Mouse (Mus musculus) lung, postnatal 0 days (tissue): ENCODE results near the gene Kcnj5. TPM values are rescaled to one million over a fixed set of nuclear protein-coding genes. Genes with fewer than 3 reads are reported as not detected.

Experiments used
- ATAC-seq: fragments of 200-750 bp; cut with Nextera tagmentation; 2 replicates; pipeline ENCODE4 v1.8.0; 2017; ENCODE audit warnings: moderate library complexity
- DNase-seq: peaks from one replicate; pipeline ENCODE4 v3.0.0-alpha.2; 2016; ENCODE audit warnings: low spot score
- H3K27ac ChIP-seq: fragments of 300-500 bp; sonication (generic); 2 replicates; pipeline ENCODE4 v1.5.1; 2014; ENCODE audit warnings: antibody characterized with exemption, mild to moderate bottlenecking, low read length, mixed read lengths
- H3K27me3 ChIP-seq: fragments of 300-500 bp; sonication (generic); replicated peaks from 2 replicates; pipeline ENCODE4 v1.6.1; 2014; ENCODE audit warnings: low read length, mixed read lengths; ENCODE audit not compliant: insufficient read depth
- H3K36me3 ChIP-seq: fragments of 300-500 bp; sonication (generic); 2 replicates; pipeline ENCODE4 v1.6.1; 2014; ENCODE audit warnings: low read length, mixed read lengths; ENCODE audit not compliant: insufficient read depth
- H3K4me1 ChIP-seq: fragments of 300-500 bp; sonication (generic); 2 replicates; pipeline ENCODE4 v1.6.1; 2014; ENCODE audit warnings: antibody characterized with exemption, low read depth, low read length, mixed read lengths; ENCODE audit not compliant: insufficient read depth
- H3K4me2 ChIP-seq: fragments of 300-500 bp; sonication (generic); replicated peaks from 2 replicates; pipeline ENCODE4 v1.6.1; 2014; ENCODE audit warnings: low read depth, mild to moderate bottlenecking, low read length, moderate library complexity, mixed read lengths
- H3K4me3 ChIP-seq: fragments of 300-500 bp; sonication (generic); 2 replicates; pipeline ENCODE4 v1.5.1; 2014; ENCODE audit warnings: low read depth, low read length
- H3K9ac ChIP-seq: fragments of 300-500 bp; sonication (generic); replicated peaks from 2 replicates; pipeline ENCODE4 v1.6.1; 2014; ENCODE audit warnings: low read depth, mild to moderate bottlenecking
- H3K9me3 ChIP-seq: fragments of 300-500 bp; sonication (generic); 2 replicates; pipeline ENCODE4 v1.6.1; 2016; ENCODE audit warnings: low read length, mixed read lengths
- CTCF ChIP-seq: IDR thresholded peaks from 2 replicates; pipeline ENCODE4 v1.5.1; 2016; ENCODE audit warnings: antibody characterized with exemption, mild to moderate bottlenecking
- EP300 ChIP-seq: IDR thresholded peaks from 2 replicates; pipeline ENCODE4 v1.6.1; 2016; ENCODE audit warnings: antibody characterized with exemption, mild to moderate bottlenecking, control low read depth
- WGBS: fragments of 180-500 bp; shearing (Covaris S2); extraction: QIAGEN DNeasy Blood & Tissue Kit; methylation state at CpG from one replicate; pipeline ENCODE4 v1.1.7; 2014; 5-methylcytosine and 5-hydroxymethylcytosine counted together
- polyA plus RNA-seq: library from polyadenylated mRNA; unstranded; fragments of >200 nt; fragmentation: Nextera tagmentation; extraction: Ambion mirVana; gene quantifications from 2 replicates; pipeline ENCODE4 v1.2.1, GENCODE M21; 2015

Kcnj5 gene
- polyA plus RNA-seq, 1 experiment from 2014 or later: 0.63 TPM

DNA sequence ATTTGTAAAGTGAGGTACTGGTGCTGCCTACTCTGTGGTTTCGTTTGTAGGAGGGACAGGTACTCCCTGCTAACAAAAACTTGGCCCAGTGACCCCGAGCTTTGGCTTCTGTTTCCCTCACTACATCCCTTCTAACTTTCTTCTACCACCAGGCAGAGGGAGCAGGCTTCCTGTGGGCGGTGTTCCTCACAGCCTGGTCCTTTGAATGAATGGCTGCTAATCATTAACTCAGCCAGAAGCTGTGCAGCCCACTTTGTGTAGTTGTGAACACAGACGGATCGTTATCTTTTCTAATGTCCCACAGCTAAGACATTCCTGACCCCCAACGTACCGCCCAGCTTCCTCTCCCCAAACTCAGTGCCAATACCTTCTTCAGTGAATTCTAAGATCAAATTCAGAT, 52.5 kb downstream of the Kcnj5 start:
- Histone ChIP-seq H3K9ac (no peak overlapping the region), H3K27ac (no peak overlapping the region), H3K27me3 (no peaks in the 10 kb centered on the region), H3K4me3 (no peak overlapping the region), H3K36me3 (no peaks in the 10 kb centered on the region), H3K4me2 (no peak overlapping the region), H3K9me3 (no peaks in the 10 kb centered on the region), H3K4me1 (no peaks in the 10 kb centered on the region)
- TF ChIP-seq CTCF: no peak
- TF ChIP-seq EP300: no peak
- ATAC-seq (no peak), DNase-seq (no peak)
- WGBS: 24% methylated on average over 7 of the region's 7 CpGs

GRCm38 (mm10) chr9:32283591-32283990, 60.6 kb downstream of the Kcnj5 start:
- TF ChIP-seq EP300 (no peak), CTCF (no peak)
- WGBS: 80% methylated on average over 5 of the region's 5 CpGs
- no peak for DNase-seq

GRCm38 (mm10) chr9:32280456-32280855, 63.7 kb downstream of the Kcnj5 start:
- DNase-seq (no peak), ATAC-seq (no peak)
- 59% methylated on average over 5 of the region's 5 CpGs for WGBS
- Histone ChIP-seq H3K27me3 (no peaks in the 10 kb centered on the region), H3K9me3 (no peaks in the 10 kb centered on the region), H3K4me3 (no peak overlapping the region), H3K36me3 (no peaks in the 10 kb centered on the region), H3K4me2 (no peak overlapping the region), H3K4me1 (no peaks in the 10 kb centered on the region), H3K9ac (no peak overlapping the region), H3K27ac (no peak overlapping the region)
- no peak for TF ChIP-seq EP300
- no peak for TF ChIP-seq CTCF

More at GRCm38 (mm10) chr9:32283591-32283990, 60.6 kb downstream of the Kcnj5 start:
- Histone ChIP-seq H3K36me3 (no peaks in the 10 kb centered on the region), H3K4me2 (no peak overlapping the region), H3K27ac (no peak overlapping the region), H3K27me3 (no peaks in the 10 kb centered on the region), H3K4me1 (no peaks in the 10 kb centered on the region), H3K9me3 (no peaks in the 10 kb centered on the region), H3K4me3 (no peak overlapping the region), H3K9ac (no peak overlapping the region)
- no peak for ATAC-seq

DNA sequence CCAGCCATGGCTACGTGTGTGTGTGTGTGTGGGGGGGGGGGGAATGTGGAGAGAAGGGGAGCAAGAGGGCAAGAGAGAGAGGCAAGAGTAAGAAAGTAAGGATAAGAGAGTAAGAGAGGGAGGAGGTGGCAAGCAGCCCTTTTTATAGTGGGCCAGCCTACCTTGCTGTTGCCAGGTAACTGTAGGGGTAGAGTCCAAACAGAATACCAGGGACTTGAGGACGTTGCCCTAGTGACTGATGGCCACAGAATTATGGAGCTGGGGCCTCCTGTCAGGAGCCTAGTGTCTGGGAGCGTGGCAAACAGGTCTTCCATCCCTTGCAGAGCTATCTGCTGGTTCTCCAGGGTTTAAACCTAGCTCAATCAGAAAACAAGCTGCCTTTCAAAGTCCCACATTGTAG, 64.4 kb downstream of the Kcnj5 start:
- TF ChIP-seq EP300 (no peak), CTCF (no peak)
- Histone ChIP-seq H3K27ac (no peak overlapping the region), H3K4me3 (no peak overlapping the region), H3K4me2 (no peak overlapping the region), H3K36me3 (no peaks in the 10 kb centered on the region), H3K27me3 (no peaks in the 10 kb centered on the region), H3K4me1 (no peaks in the 10 kb centered on the region), H3K9ac (no peak overlapping the region), H3K9me3 (no peaks in the 10 kb centered on the region)
- DNase-seq: no peak
- ATAC-seq: no peak
- WGBS: 63% methylated on average over 3 of the region's 3 CpGs

DNA sequence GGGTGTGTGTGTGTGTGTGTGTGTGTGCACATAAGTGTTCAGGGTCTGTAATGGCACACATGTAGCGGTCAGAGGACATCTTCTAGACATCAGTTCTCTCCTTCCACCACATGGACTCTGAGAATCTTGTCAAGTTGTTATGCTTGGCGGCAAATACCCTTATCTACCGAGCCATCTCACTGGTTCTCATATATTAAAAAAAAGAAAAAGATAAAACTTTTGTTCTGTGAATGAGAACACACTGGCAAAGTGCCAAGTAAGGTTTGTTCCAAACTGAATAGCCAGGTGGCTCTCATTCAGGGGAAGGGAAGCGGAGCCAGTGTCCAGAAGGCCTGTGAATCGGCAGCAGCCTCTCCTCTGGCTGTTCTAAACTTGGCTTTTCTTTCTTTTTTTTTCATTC, 66.1 kb downstream of the Kcnj5 start:
- Histone ChIP-seq H3K27me3 (no peaks in the 10 kb centered on the region), H3K36me3 (no peaks in the 10 kb centered on the region), H3K4me1 (no peaks in the 10 kb centered on the region), H3K4me3 (no peak overlapping the region), H3K27ac (no peak overlapping the region), H3K9me3 (no peaks in the 10 kb centered on the region), H3K4me2 (no peak overlapping the region), H3K9ac (no peak overlapping the region)
- DNase-seq (no peak), ATAC-seq (no peak)
- no peak for TF ChIP-seq CTCF
- no peak for TF ChIP-seq EP300
- 74% methylated on average over 5 of the region's 5 CpGs for WGBS

- ATAC-seq: peak; percentile 68
- Histone ChIP-seq H3K9me3 (no peaks in the 10 kb centered on the region), H3K36me3 (no peaks in the 10 kb centered on the region), H3K4me3 (no peak overlapping the region), H3K27ac (no peak overlapping the region), H3K27me3 (no peaks in the 10 kb centered on the region), H3K4me2 (no peak overlapping the region), H3K9ac (no peak overlapping the region), H3K4me1 (no peaks in the 10 kb centered on the region)
- WGBS: 12% methylated on average over 5 of the region's 5 CpGs
- TF ChIP-seq CTCF (peak; percentile 84), EP300 (no peak)
- peak; percentile 91 for DNase-seq
These were observed 72.2 kb downstream of the Kcnj5 start for GRCm38 (mm10) chr9:32271896-32272444.

Other genes starting within 250 kb of the Kcnj5 start
- 2.8 and 3.3 TPM in 2 replicates for gene Arhgap32, start 228.2 kb downstream of the Kcnj5 start, polyA plus RNA-seq
- gene Kcnj1, start 28.1 kb upstream of the Kcnj5 start, polyA plus RNA-seq: not detected in 2 replicates
- gene Fli1, start 198.5 kb upstream of the Kcnj5 start, polyA plus RNA-seq: 21.1 and 21.4 TPM in 2 replicates